Mouse (Mus musculus) ES-Bruce4 (cell line): Measurements from ENCODE around the gene Gdf3.

Experiments
- CTCF ChIP-seq: IDR thresholded peaks from one replicate; pipeline ENCODE4 v1.8.1; 2011; ENCODE audit warnings: low read depth, low read length
- POLR2A ChIP-seq: IDR thresholded peaks from one replicate; pipeline ENCODE4 v1.8.1; 2011; ENCODE audit warnings: low read length; ENCODE audit not compliant: insufficient read depth

DNA sequence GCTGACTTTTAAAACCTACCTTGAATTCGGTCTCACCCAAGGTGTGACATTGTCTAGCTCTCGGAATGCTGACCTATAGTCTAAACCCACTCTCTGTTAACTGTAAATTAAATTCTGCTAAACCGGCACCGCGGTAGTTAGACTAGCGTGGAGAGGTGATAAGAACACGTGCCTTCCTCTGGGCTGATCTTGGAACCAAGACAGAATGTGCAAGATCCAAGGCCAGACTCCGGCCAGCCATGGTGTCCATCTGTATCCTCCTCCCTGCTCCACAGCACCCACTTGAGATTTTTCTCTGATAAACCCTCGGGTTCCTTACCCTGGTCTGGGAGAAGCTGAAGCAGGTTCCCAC, 534 bp downstream of the Gdf3 start:
- TF ChIP-seq POLR2A (no peak), CTCF (no peak)
